Mouse (Mus musculus) embryonic facial prominence, embryonic 11.5 days (tissue): ENCODE results near the gene Arid5a. TPM values are rescaled to one million over a fixed set of nuclear protein-coding genes. Genes with fewer than 3 reads are reported as not detected.
A peak's percentile ranks its signal among the peaks of the same experiment; 100 is the strongest.

Experiments
- ATAC-seq: fragments of 200-750 bp; cut with Nextera tagmentation; replicated peaks from 2 replicates; pipeline ENCODE4 v1.8.0; 2017; ENCODE audit warnings: low read depth; ENCODE audit not compliant: insufficient number of reproducible peaks, low FRiP score, low TSS enrichment
- DNase-seq: peaks from one replicate; pipeline ENCODE4 v3.0.0-alpha.2; 2015; ENCODE audit warnings: low spot score
- H3K27ac ChIP-seq: fragments of 300-500 bp; sonication (generic); replicated peaks from 2 replicates; pipeline ENCODE4 v1.5.1; 2014; ENCODE audit warnings: mild to moderate bottlenecking, low read depth, low read length, control low read depth
- H3K27me3 ChIP-seq: fragments of 300-500 bp; sonication (generic); 2 replicates; pipeline ENCODE4 v1.6.1; 2014; ENCODE audit warnings: mild to moderate bottlenecking, low read length, moderate library complexity, mixed read lengths; ENCODE audit not compliant: control insufficient read depth, insufficient read depth
- H3K36me3 ChIP-seq: fragments of 300-500 bp; sonication (generic); replicated peaks from 2 replicates; pipeline ENCODE4 v1.6.1; 2014; ENCODE audit warnings: low read depth, mild to moderate bottlenecking, low read length, moderate library complexity, mixed read lengths; ENCODE audit not compliant: control insufficient read depth, insufficient read depth
- H3K4me1 ChIP-seq: fragments of 300-500 bp; sonication (generic); 2 replicates; pipeline ENCODE4 v1.6.1; 2014; ENCODE audit warnings: low read length, mixed read lengths; ENCODE audit not compliant: control insufficient read depth, insufficient read depth
- H3K4me2 ChIP-seq: fragments of 300-500 bp; sonication (generic); 2 replicates; pipeline ENCODE4 v1.6.1; 2014; ENCODE audit warnings: low read depth, mild to moderate bottlenecking, control low read depth, low read length, moderate library complexity
- H3K4me3 ChIP-seq: fragments of 300-500 bp; sonication (generic); 2 replicates; pipeline ENCODE4 v1.5.1; 2014; ENCODE audit warnings: low read depth, low read length, control low read depth
- H3K9ac ChIP-seq: fragments of 300-500 bp; sonication (generic); replicated peaks from 2 replicates; pipeline ENCODE4 v1.6.1; 2014; ENCODE audit warnings: mild to moderate bottlenecking, control low read depth, low read length
- H3K9me3 ChIP-seq: fragments of 300-500 bp; sonication (generic); replicated peaks from 2 replicates; pipeline ENCODE4 v1.6.1; 2016; ENCODE audit warnings: mild to moderate bottlenecking, low read length, inconsistent platforms, mixed read lengths; ENCODE audit not compliant: control insufficient read depth
- WGBS: fragments of 180-500 bp; shearing (Covaris S2); extraction: QIAGEN DNeasy Blood & Tissue Kit; methylation state at CpG from one replicate; pipeline ENCODE4 v1.1.7; 2014; 5-methylcytosine and 5-hydroxymethylcytosine counted together
- polyA plus RNA-seq: library from polyadenylated mRNA; unstranded; fragments of >200 nt; fragmentation: Nextera tagmentation; extraction: Ambion mirVana; gene quantifications from 2 replicates; pipeline ENCODE4 v1.2.1, GENCODE M21; 2014

Arid5a gene
- polyA plus RNA-seq, 1 experiment from 2014 or later = 1.6 TPM

DNA sequence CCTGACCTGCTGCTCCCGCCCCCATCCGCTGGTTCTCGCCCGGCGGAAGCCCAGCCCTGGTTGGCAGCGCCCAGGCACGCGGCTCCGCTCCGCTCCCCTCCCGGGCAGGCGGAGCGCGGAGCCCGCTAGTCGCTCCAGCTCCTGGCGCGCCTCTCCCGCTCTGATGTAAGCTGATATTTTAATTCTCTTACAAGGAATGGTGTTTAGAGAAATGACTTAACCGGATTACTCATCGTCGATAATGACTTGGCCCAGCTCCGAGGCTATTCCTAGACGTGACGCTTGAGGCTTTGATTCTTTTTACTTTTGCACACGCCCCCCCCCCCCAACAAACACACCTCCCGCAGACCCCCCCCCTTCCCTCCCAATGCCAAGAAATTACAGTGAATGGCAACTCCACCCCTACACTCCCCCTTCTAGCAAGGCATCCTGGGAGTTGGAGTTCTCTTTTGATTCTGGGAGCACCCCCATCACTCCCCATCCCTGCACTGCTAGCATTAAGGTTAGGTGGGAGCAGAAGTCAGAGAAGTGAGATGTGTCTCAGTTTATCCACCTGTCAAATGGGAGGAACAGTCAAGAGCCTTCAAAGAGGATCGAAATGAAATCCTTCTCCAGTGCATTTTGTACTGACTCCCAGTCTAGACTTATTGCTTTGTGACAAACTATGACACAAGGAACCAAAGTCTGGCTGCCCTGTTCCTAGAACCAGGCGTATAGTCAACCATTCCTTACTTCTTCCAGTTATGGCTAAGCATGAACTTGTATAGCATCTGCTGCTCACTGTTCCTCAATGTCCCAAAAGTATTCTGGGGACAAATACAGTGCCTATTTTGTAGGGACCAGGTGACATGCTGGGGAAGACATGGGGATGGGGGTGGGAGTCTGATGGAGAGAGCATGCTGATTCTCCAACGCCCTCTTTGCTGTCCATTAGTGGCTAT, 3.9 kb upstream of the Arid5a start:
- DNase-seq (peak; percentile 66), ATAC-seq (no peak)
- Histone ChIP-seq H3K27ac (no peak overlapping the region), H3K4me3 (peak overlapping the region; percentile 23; the same call in 1 of the 2 replicates), H3K4me2 (peak overlapping the region; percentile 59), H3K9me3 (no peaks in the 10 kb centered on the region), H3K4me1 (peaks cover 4% of the 10 kb centered on the region; the same call in 1 of the 2 replicates), H3K27me3 (peaks cover 6% of the 10 kb centered on the region; the same call in 1 of the 2 replicates), H3K36me3 (no peaks in the 10 kb centered on the region), H3K9ac (peak overlapping the region; percentile 37; the same call in 1 of the 2 replicates)
- 9% methylated on average over 27 of the region's 30 CpGs for WGBS

GRCm38 (mm10) chr1:36304764-36305163, 2.8 kb upstream of the Arid5a start:
- H3K4me2 ChIP-seq = no peak overlapping the region
- WGBS = 63% methylated on average over 7 of the region's 7 CpGs
- no peaks in the 10 kb centered on the region for H3K36me3 ChIP-seq
- H3K9ac ChIP-seq = no peak overlapping the region
- no peaks in the 10 kb centered on the region for H3K9me3 ChIP-seq
- no peak for ATAC-seq
- H3K4me3 ChIP-seq = no peak overlapping the region
- H3K27me3 ChIP-seq = peaks cover 7% of the 10 kb centered on the region; the same call in 1 of the 2 replicates
- DNase-seq = no peak
- H3K27ac ChIP-seq = no peak overlapping the region
- H3K4me1 ChIP-seq = peaks cover 4% of the 10 kb centered on the region; the same call in 1 of the 2 replicates

- H3K9ac ChIP-seq = no peak overlapping the region
- H3K4me1 ChIP-seq = peaks cover 4% of the 10 kb centered on the region; the same call in 1 of the 2 replicates
- H3K4me2 ChIP-seq = no peak overlapping the region
- H3K27me3 ChIP-seq = peaks cover 4% of the 10 kb centered on the region; the same call in 1 of the 2 replicates
- H3K9me3 ChIP-seq = no peaks in the 10 kb centered on the region
- no peak overlapping the region for H3K4me3 ChIP-seq
- no peak for DNase-seq
- 79% methylated on average over 6 of the region's 6 CpGs for WGBS
- no peak for ATAC-seq
- H3K27ac ChIP-seq = no peak overlapping the region
- H3K36me3 ChIP-seq = no peaks in the 10 kb centered on the region
These were observed 1.4 kb upstream of the Arid5a start for GRCm38 (mm10) chr1:36306120-36306519.

DNA sequence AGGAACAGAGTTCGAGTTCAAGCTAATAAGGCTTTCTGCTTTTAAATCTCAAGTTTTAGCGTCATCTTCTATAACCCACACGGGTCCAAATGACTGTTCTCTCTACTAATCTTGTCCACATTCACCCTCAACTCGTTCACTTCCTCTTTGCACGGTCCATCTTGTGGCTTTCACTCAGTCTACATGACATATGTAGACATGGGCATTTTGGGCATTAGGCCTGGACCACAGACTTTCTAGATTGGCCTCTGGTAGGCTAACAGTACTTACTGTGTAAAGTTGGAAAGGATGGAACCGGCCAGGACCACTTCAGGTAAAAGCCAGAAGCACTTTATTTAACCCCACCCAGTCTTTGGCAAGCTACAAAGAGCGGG, 425 bp upstream of the Arid5a start:
- ATAC-seq (peak; percentile 5), DNase-seq (no peak)
- Histone ChIP-seq H3K9me3 (no peaks in the 10 kb centered on the region), H3K4me2 (no peak overlapping the region), H3K4me1 (peaks cover 4% of the 10 kb centered on the region; the same call in 1 of the 2 replicates), H3K36me3 (no peaks in the 10 kb centered on the region), H3K9ac (no peak overlapping the region), H3K27ac (no peak overlapping the region), H3K27me3 (peaks cover 4% of the 10 kb centered on the region; the same call in 1 of the 2 replicates), H3K4me3 (no peak overlapping the region)
- 68% methylated on average over 7 of the region's 7 CpGs for WGBS

- Histone ChIP-seq H3K36me3 (no peaks in the 10 kb centered on the region), H3K27ac (no peak overlapping the region), H3K27me3 (peaks cover 4% of the 10 kb centered on the region; the same call in 1 of the 2 replicates), H3K4me1 (peaks cover 4% of the 10 kb centered on the region; the same call in 1 of the 2 replicates), H3K4me3 (peak overlapping the region; percentile 56), H3K9me3 (no peaks in the 10 kb centered on the region), H3K9ac (no peak overlapping the region), H3K4me2 (peak overlapping the region; percentile 92)
- DNase-seq (no peak), ATAC-seq (no peak)
- 5% methylated on average over 12 of the region's 12 CpGs for WGBS
These were observed 943 bp downstream of the Arid5a start for GRCm38 (mm10) chr1:36308451-36308901.

DNA sequence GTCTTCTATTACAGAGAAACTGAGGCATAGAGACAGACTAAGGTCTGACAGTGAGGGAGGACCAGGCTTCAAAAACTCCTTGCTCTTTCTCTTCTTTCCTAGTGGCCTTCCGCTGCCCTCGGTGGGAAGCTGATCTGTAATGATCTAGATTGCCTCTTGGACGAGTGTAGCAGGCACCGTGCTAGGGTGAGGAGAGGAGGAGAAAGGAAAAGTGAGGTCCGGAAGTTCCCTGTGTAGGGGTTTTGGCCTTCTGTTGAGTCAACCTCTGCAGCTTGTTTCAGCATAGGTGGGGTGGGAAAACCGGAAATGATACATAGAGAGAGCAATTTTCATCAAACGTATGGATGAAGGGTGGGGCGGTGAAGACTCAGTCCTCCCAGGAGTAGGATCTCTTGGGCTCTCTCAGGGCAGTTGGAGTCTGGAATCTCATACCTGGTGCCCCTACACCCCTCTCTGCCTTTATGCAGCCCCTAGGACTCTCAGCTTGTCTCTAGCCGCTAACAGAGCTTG, 1.5 kb downstream of the Arid5a start:
- no peak for DNase-seq
- no peak overlapping the region; the same call in 1 of the 2 replicates for H3K4me2 ChIP-seq
- peaks cover 4% of the 10 kb centered on the region; the same call in 1 of the 2 replicates for H3K4me1 ChIP-seq
- no peak overlapping the region for H3K27ac ChIP-seq
- no peaks in the 10 kb centered on the region for H3K36me3 ChIP-seq
- ATAC-seq = no peak
- 48% methylated on average over 9 of the region's 9 CpGs for WGBS
- H3K4me3 ChIP-seq = no peak overlapping the region
- no peak overlapping the region for H3K9ac ChIP-seq
- no peaks in the 10 kb centered on the region for H3K9me3 ChIP-seq
- H3K27me3 ChIP-seq = peaks cover 4% of the 10 kb centered on the region; the same call in 1 of the 2 replicates

DNA sequence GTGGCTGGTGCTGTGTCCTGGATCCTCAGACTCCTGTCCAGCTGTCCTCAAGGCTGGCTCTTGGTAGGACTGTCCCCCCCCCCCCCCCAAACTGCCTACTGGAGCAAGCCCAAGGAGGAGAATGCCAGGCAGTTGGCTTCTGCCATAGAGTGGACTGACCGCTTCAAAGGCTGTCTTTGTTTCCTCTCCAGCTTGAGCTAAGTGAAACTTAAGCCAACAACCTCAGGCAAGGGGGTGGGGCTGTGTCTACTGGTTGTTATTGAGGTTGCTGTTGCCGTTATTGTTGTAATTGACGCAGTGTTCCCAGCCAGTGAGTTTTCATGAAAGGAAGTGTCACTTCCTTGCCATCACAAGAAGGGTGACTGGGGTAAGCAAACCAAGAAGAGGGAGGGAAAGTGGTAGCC, 2.0 kb downstream of the Arid5a start:
- 10% methylated on average over 3 of the region's 3 CpGs for WGBS
- H3K9me3 ChIP-seq = no peaks in the 10 kb centered on the region
- peaks cover 4% of the 10 kb centered on the region; the same call in 1 of the 2 replicates for H3K4me1 ChIP-seq
- no peaks in the 10 kb centered on the region for H3K36me3 ChIP-seq
- no peak overlapping the region for H3K27ac ChIP-seq
- DNase-seq = peak; percentile 63
- H3K9ac ChIP-seq = no peak overlapping the region
- ATAC-seq = no peak
- H3K4me2 ChIP-seq = peak overlapping the region; percentile 8; the same call in 1 of the 2 replicates
- no peak overlapping the region for H3K4me3 ChIP-seq
- peaks cover 4% of the 10 kb centered on the region; the same call in 1 of the 2 replicates for H3K27me3 ChIP-seq
